ENCODE assay signal across 23 mouse cellular contexts in the genomic region with DNA sequence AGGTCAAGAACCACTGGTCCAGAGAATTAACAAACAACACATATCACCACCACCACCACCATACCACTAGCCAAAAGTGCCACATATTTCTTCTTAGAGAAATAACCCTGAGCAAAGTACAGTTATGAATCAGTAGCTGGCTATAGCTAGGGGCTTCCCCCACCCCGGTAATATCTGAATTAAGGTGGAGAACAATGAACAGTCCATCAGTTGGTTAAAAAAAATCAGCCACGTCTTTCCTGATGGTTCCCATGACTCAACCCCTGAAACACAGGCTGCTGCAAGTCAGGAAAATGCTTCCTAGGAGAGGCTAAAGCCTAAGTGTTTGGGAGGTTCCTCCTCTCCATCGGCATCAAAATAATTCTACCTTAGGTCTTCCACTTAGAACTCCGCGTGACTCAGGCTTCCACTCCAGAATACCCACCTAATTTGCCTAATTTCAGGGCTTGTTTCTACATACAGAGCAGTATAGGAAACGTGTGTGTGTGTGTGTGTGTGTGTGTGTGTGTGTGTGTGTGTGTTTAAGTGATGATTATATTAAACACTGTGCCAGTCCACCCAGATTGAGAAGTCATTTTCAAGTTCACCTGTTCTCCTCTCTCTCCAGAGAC.
DNase-seq lines count a peak whose midpoint lies in the region; ATAC-seq and TF ChIP-seq lines count a peak whose summit lies in the region.
"Had no signal": no experiment of that assay in that cellular context is flagged by ENCODE, and none has a peak within 500 bp of the region (broad histone marks: within the 10 kb centered on the region; RNA-seq: fewer than 3 reads in every experiment).

No protein-coding gene starts in this region.

- no peaks in the 10 kb centered on the region for H3K27me3 ChIP-seq in heart, embryonic 16.5 days (ENCODE audit: control insufficient read depth, insufficient read depth, low read length)
- no peaks in the 10 kb centered on the region for H3K27me3 ChIP-seq in embryonic facial prominence, embryonic 10.5 days (replicated peaks; ENCODE audit: low read depth, poor library complexity, severe bottlenecking)
- H3K27me3 ChIP-seq: forebrain, embryonic 12.5 days; midbrain, embryonic 13.5 days; neural tube, embryonic 13.5 days had no signal

- TF ChIP-seq CTCF in embryonic fibroblast, embryonic 13.5 days (IDR thresholded peaks at IDR 0.05; ENCODE audit: borderline replicate concordance, insufficient read depth, low read length), result no peak

- H3K4me2 ChIP-seq in heart, embryonic 16.5 days (ENCODE audit: low read depth, low read length), result no peak overlapping the region
- H3K4me2 ChIP-seq: forebrain, embryonic 12.5 days; hindbrain, embryonic 14.5 days; midbrain, embryonic 13.5 days; neural tube, embryonic 13.5 days had no signal

- H3K4me3 ChIP-seq in heart, embryonic 16.5 days (ENCODE audit: low read length), result no peak overlapping the region
- H3K4me3 ChIP-seq in embryonic fibroblast, embryonic 13.5 days (ENCODE audit: insufficient read depth, low read length), result no peak overlapping the region
- no peak overlapping the region for H3K4me3 ChIP-seq in embryonic facial prominence, embryonic 10.5 days
- H3K4me3 ChIP-seq: forebrain, embryonic 12.5 days; gastrocnemius, adult 2 months; left cerebral cortex, adult 2 months; midbrain, embryonic 13.5 days; neural tube, embryonic 13.5 days had no signal

- no peaks in the 10 kb centered on the region for H3K9me3 ChIP-seq in heart, embryonic 16.5 days (replicated peaks; ENCODE audit: control insufficient read depth, low read length)
- no peaks in the 10 kb centered on the region for H3K9me3 ChIP-seq in embryonic facial prominence, embryonic 10.5 days
- H3K9me3 ChIP-seq: forebrain, embryonic 12.5 days; midbrain, embryonic 13.5 days; neural tube, embryonic 13.5 days had no signal

- ATAC-seq in heart, embryonic 16.5 days (replicated peaks; ENCODE audit: extremely low read depth, insufficient read depth, low FRiP score), result no peak
- ATAC-seq: intestine, embryonic 16.5 days; liver, postnatal 0 days; midbrain, embryonic 13.5 days had no signal

- peak overlapping the region; percentile 70 for H3K27ac ChIP-seq in heart, embryonic 16.5 days (ENCODE audit: low read length)
- H3K27ac ChIP-seq in embryonic fibroblast, embryonic 13.5 days (ENCODE audit: insufficient read depth, low read length), result peak overlapping the region; percentile 38; the same call in 1 of the 2 replicates
- H3K27ac ChIP-seq in embryonic facial prominence, embryonic 10.5 days (replicated peaks), result no peak overlapping the region
- H3K27ac ChIP-seq: forebrain, embryonic 12.5 days; gastrocnemius, adult 2 months; hindbrain, embryonic 14.5 days; left cerebral cortex, adult 2 months; midbrain, embryonic 13.5 days; neural tube, embryonic 13.5 days had no signal

- no peak for DNase-seq in heart, adult 9 months (ENCODE audit: low spot score in 2 of 2)
- DNase-seq in A20 (ENCODE audit: low read depth, low spot score), result peak; percentile 68
- peak; percentile 62 for DNase-seq in CD4-positive helper T cell, adult 2 months (ENCODE audit: low read depth, low spot score)
- DNase-seq in embryonic facial prominence, embryonic 10.5 days (ENCODE audit: low spot score), result no peak
- DNase-seq in thymus, postnatal 0 days (ENCODE audit: low spot score), result no peak
- DNase-seq: adrenal gland, postnatal 14 days; cerebellum, adult 2 months; gastrocnemius, adult 2 months; kidney, postnatal 4 days; layer of hippocampus, adult 9-11 months; left cerebral cortex, postnatal 4 days; liver, postnatal 0 days; lung, postnatal 10 days; spleen, adult 18-20 months; thymus, postnatal 4 days had no signal

- 69% methylated on average over 6 of the region's 6 CpGs for WGBS in heart, embryonic 16.5 days
- WGBS in embryonic facial prominence, embryonic 10.5 days, result 82% methylated on average over 6 of the region's 6 CpGs

- H3K36me3 ChIP-seq in heart, embryonic 16.5 days (ENCODE audit: control insufficient read depth, insufficient read depth), result no peaks in the 10 kb centered on the region
- no peaks in the 10 kb centered on the region for H3K36me3 ChIP-seq in embryonic facial prominence, embryonic 10.5 days (replicated peaks)
- H3K36me3 ChIP-seq: forebrain, embryonic 12.5 days; midbrain, embryonic 13.5 days; neural tube, embryonic 13.5 days had no signal

- H3K4me1 ChIP-seq in heart, embryonic 16.5 days (ENCODE audit: control insufficient read depth, insufficient read depth, low read length), result peaks cover 14% of the 10 kb centered on the region; the same call in 1 of the 2 replicates
- peaks cover 3% of the 10 kb centered on the region; the same call in 1 of the 2 replicates for H3K4me1 ChIP-seq in embryonic fibroblast, embryonic 13.5 days (ENCODE audit: control insufficient read depth, insufficient read depth, low read length)
- H3K4me1 ChIP-seq in embryonic facial prominence, embryonic 10.5 days, result peaks cover 5% of the 10 kb centered on the region; the same call in 1 of the 2 replicates
- H3K4me1 ChIP-seq: midbrain, embryonic 13.5 days; neural tube, embryonic 13.5 days had no signal

- H3K9ac ChIP-seq in heart, embryonic 16.5 days (ENCODE audit: low read length), result no peak overlapping the region
- H3K9ac ChIP-seq: forebrain, embryonic 12.5 days; hindbrain, embryonic 14.5 days; liver, postnatal 0 days; midbrain, embryonic 13.5 days; neural tube, embryonic 13.5 days had no signal

- no peak for TF ChIP-seq POLR2A in embryonic fibroblast, embryonic 13.5 days (IDR thresholded peaks at IDR 0.05; ENCODE audit: low read depth, low read length)

Comparison
In these comparisons a context has a peak if more than half of its experiments do, and no peak if none do; other contexts are left out.
1. DNase-seq: peak in A20 (single experiment) and CD4-positive helper T cell, adult 2 months (single experiment); none in heart, adult 9 months (0 of 2), embryonic facial prominence, embryonic 10.5 days (single experiment) and thymus, postnatal 0 days (single experiment).